17 mouse cellular contexts compared by ENCODE assay signal in the genomic region with DNA sequence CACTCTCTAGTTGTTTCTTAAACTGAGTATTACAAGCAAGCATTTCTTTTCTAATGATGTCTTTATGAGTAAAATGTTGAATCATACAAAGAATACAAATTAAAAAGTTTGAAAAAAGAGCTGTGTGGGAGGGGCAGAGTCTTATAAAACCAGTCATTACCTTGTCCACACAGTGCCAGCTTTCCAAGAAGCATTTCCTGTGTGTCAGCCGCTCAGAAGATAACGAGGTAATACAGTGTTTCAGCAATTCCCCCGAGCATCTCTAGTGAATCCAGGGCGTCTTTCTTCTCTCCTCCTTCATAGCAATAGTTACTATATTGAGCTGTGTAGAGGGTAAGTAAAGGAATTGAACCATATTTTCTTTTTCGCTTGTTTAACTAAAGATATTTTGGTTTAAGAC. TPM values are rescaled to one million over a fixed set of nuclear protein-coding genes. Genes with fewer than 3 reads are reported as not detected.
"Had no signal": no experiment of that assay in that cellular context is flagged by ENCODE, and none has a peak within 500 bp of the region (broad histone marks: within the 10 kb centered on the region; RNA-seq: fewer than 3 reads in every experiment).

Gene Serpinb2, plus strand, starts transcription at position 172 of the 400 bp plus-strand sequence.

- DNase-seq: kidney, postnatal 10 days; kidney, postnatal 4 days; lung, adult 2 months; lung, postnatal 36 days; spleen, adult 18-20 months; thymus, adult 2 months; thymus, postnatal 25 days had no signal

- H3K27ac ChIP-seq: layer of hippocampus, adult 2 months; limb, embryonic 13.5 days; liver, embryonic 15.5 days; midbrain, embryonic 15.5 days had no signal

- H3K9me3 ChIP-seq: limb, embryonic 13.5 days; liver, embryonic 15.5 days; midbrain, embryonic 15.5 days had no signal

- H3K27me3 ChIP-seq: limb, embryonic 13.5 days; liver, embryonic 15.5 days; midbrain, embryonic 15.5 days had no signal

- H3K4me2 ChIP-seq: limb, embryonic 13.5 days; liver, embryonic 11.5 days; liver, embryonic 15.5 days; midbrain, embryonic 11.5 days; midbrain, embryonic 15.5 days had no signal

- H3K4me3 ChIP-seq: layer of hippocampus, adult 2 months; limb, embryonic 13.5 days; liver, embryonic 15.5 days; midbrain, embryonic 15.5 days had no signal

- ATAC-seq: lung, postnatal 0 days; midbrain, embryonic 15.5 days had no signal

- H3K4me1 ChIP-seq: limb, embryonic 13.5 days; liver, embryonic 15.5 days; midbrain, embryonic 15.5 days had no signal

- H3K36me3 ChIP-seq: limb, embryonic 13.5 days; liver, embryonic 15.5 days; midbrain, embryonic 15.5 days had no signal

- H3K9ac ChIP-seq: limb, embryonic 13.5 days; liver, embryonic 15.5 days; midbrain, embryonic 15.5 days had no signal

RNA-seq across cellular contexts. Expression of gene Serpinb2, which starts in this region (rescaled TPM):
- total RNA-seq: layer of hippocampus, adult 2 months; layer of hippocampus, postnatal 10 days; left cerebral cortex, postnatal 36 days had no signal
- polyA plus RNA-seq: midbrain, embryonic 15.5 days; stomach, embryonic 14.5 days had no signal
